Mouse (Mus musculus): Measurements from ENCODE around the gene Fcrla.

- TF ChIP-seq CTCF (IDR thresholded peaks at IDR 0.05): no peak
- no peak for TF ChIP-seq EP300 (IDR thresholded peaks at IDR 0.05)
Measured at GRCm38 (mm10) chr1:170886044-170886458, 41.3 kb downstream of the Fcrla start.
